Comparison of ENCODE assay signal across 9 mouse cellular contexts in the genomic region with DNA sequence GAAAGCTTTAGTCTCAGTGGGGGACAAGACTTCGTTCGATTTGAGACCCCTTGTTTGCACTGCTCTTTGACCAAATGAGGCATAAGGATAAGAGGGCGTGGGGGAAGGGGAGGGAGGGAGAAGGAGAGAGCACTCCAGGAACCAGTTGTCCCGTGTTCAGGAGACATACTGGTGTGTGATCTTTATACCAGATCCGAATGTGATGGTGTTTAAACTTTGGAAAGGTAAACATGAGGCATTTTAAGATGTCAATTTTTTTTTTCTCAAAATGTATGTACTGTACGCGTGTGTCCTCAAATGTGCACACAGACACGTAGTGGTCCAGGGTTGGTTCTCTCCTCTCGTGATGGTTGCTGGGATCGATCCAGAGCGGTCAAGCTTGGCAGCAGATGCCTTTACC. TPM values are rescaled to one million over a fixed set of nuclear protein-coding genes. Genes with fewer than 3 reads are reported as not detected.
DNase-seq lines count a peak whose midpoint lies in the region; ATAC-seq and TF ChIP-seq lines count a peak whose summit lies in the region.
"Had no signal": no experiment of that assay in that cellular context is flagged by ENCODE, and none has a peak within 500 bp of the region (broad histone marks: within the 10 kb centered on the region; RNA-seq: fewer than 3 reads in every experiment).

No protein-coding gene starts in this region.

- no peak overlapping the region for H3K9ac ChIP-seq in forebrain, postnatal 0 days
- peak overlapping the region; percentile 70 for H3K9ac ChIP-seq in liver, adult 2 months (ENCODE audit: low read depth, low read length)
- no peak overlapping the region for H3K9ac ChIP-seq in neural tube, embryonic 12.5 days

- no peaks in the 10 kb centered on the region for H3K36me3 ChIP-seq in forebrain, embryonic 10.5 days (replicated peaks)
- H3K36me3 ChIP-seq in forebrain, postnatal 0 days (ENCODE audit: insufficient read depth), result no peaks in the 10 kb centered on the region
- no peaks in the 10 kb centered on the region for H3K36me3 ChIP-seq in liver, adult 2 months (ENCODE audit: control insufficient read depth, insufficient read depth, low read length)
- no peaks in the 10 kb centered on the region for H3K36me3 ChIP-seq in limb, embryonic 10.5 days
- H3K36me3 ChIP-seq in neural tube, embryonic 12.5 days, result no peaks in the 10 kb centered on the region
- H3K36me3 ChIP-seq: midbrain, embryonic 12.5 days had no signal

- TF ChIP-seq POLR2A in liver, adult 2 months (IDR thresholded peaks at IDR 0.05; ENCODE audit: extremely low read depth, insufficient read depth, low read length), result no peak

- H3K79me2 ChIP-seq in liver, adult 2 months (ENCODE audit: control insufficient read depth, insufficient read depth, low read length), result peaks cover 12% of the 10 kb centered on the region; the same call in 1 of the 2 replicates

- peaks cover 74% of the 10 kb centered on the region for H3K27me3 ChIP-seq in forebrain, embryonic 10.5 days (ENCODE audit: poor library complexity, severe bottlenecking)
- no peaks in the 10 kb centered on the region for H3K27me3 ChIP-seq in forebrain, postnatal 0 days (ENCODE audit: insufficient read depth, low read length)
- H3K27me3 ChIP-seq in liver, adult 2 months (ENCODE audit: control insufficient read depth, insufficient read depth, low read length), result no peaks in the 10 kb centered on the region
- H3K27me3 ChIP-seq in limb, embryonic 10.5 days (ENCODE audit: low read depth, poor library complexity, severe bottlenecking), result peaks cover 28% of the 10 kb centered on the region
- H3K27me3 ChIP-seq in neural tube, embryonic 12.5 days (replicated peaks), result 0 out of 2 replicates have a peak, but pooled peaks cover 5% of the 10 kb centered on the region

- 0 out of 2 replicates have a peak overlapping the region, but pooled peaks have one; percentile 74 for H3K27ac ChIP-seq in forebrain, embryonic 10.5 days
- H3K27ac ChIP-seq in forebrain, postnatal 0 days (ENCODE audit: low read depth, low read length), result no peak overlapping the region
- H3K27ac ChIP-seq in liver, adult 2 months (replicated peaks; ENCODE audit: insufficient read depth, low read depth, low read length), result peak overlapping the region; percentile 89
- no peak overlapping the region for H3K27ac ChIP-seq in limb, embryonic 10.5 days
- H3K27ac ChIP-seq in neural tube, embryonic 12.5 days, result no peak overlapping the region
- H3K27ac ChIP-seq: midbrain, embryonic 12.5 days had no signal

- 61% methylated on average over 11 of the region's 11 CpGs for WGBS in forebrain, embryonic 10.5 days
- WGBS in forebrain, postnatal 0 days, result 72% methylated on average over 11 of the region's 11 CpGs
- WGBS in liver, adult 2 months, result 35% methylated on average over 11 of the region's 11 CpGs
- 67% methylated on average over 11 of the region's 11 CpGs for WGBS in limb, embryonic 10.5 days
- WGBS in neural tube, embryonic 12.5 days, result 67% methylated on average over 11 of the region's 11 CpGs

- no peaks in the 10 kb centered on the region for H3K9me3 ChIP-seq in forebrain, embryonic 10.5 days
- H3K9me3 ChIP-seq in forebrain, postnatal 0 days (ENCODE audit: low read length), result no peaks in the 10 kb centered on the region
- no peaks in the 10 kb centered on the region for H3K9me3 ChIP-seq in limb, embryonic 10.5 days (replicated peaks)
- no peaks in the 10 kb centered on the region for H3K9me3 ChIP-seq in neural tube, embryonic 12.5 days
- H3K9me3 ChIP-seq: midbrain, embryonic 12.5 days had no signal

- no peak for TF ChIP-seq CTCF in forebrain, postnatal 0 days (IDR thresholded peaks at IDR 0.05; ENCODE audit: low read depth)
- no peak for TF ChIP-seq CTCF in liver, adult 2 months (IDR thresholded peaks at IDR 0.05; ENCODE audit: low read depth, low read length)

- peak overlapping the region; percentile 59; the same call in 1 of the 2 replicates for H3K4me3 ChIP-seq in forebrain, embryonic 10.5 days
- H3K4me3 ChIP-seq in forebrain, postnatal 0 days (ENCODE audit: low read depth, low read length), result no peak overlapping the region
- H3K4me3 ChIP-seq in liver, adult 2 months (ENCODE audit: insufficient read depth, low read depth, low read length), result peak overlapping the region; percentile 20
- peak overlapping the region; percentile 63 for H3K4me3 ChIP-seq in limb, embryonic 10.5 days
- no peak overlapping the region for H3K4me3 ChIP-seq in neural tube, embryonic 12.5 days

- H3K4me2 ChIP-seq in forebrain, postnatal 0 days (ENCODE audit: low read depth), result no peak overlapping the region
- H3K4me2 ChIP-seq in neural tube, embryonic 12.5 days (replicated peaks), result peak overlapping the region; percentile 93; the same call in 1 of the 2 replicates

- DNase-seq in forebrain, embryonic 10.5 days (ENCODE audit: extremely low spot score, low spot score), result no peak
- DNase-seq in forebrain, postnatal 0 days, result no peak
- peak; percentile 64 for DNase-seq in liver, adult 2 months (ENCODE audit: extremely low read depth, low read depth, low spot score)
- DNase-seq in liver (no peak), MN1 (ENCODE audit: low spot score) (no peak)
- DNase-seq in limb, embryonic 10.5 days (ENCODE audit: low spot score), result no peak
- no peak for DNase-seq in right cerebral cortex, postnatal 36 days (ENCODE audit: low spot score in 2 of 2)

- H3K4me1 ChIP-seq in forebrain, embryonic 10.5 days, result peaks cover 42% of the 10 kb centered on the region
- no peaks in the 10 kb centered on the region for H3K4me1 ChIP-seq in forebrain, postnatal 0 days (ENCODE audit: insufficient read depth)
- peaks cover 31% of the 10 kb centered on the region for H3K4me1 ChIP-seq in liver, adult 2 months (ENCODE audit: control insufficient read depth, insufficient read depth, low read length)
- peaks cover 17% of the 10 kb centered on the region for H3K4me1 ChIP-seq in limb, embryonic 10.5 days
- peaks cover 14% of the 10 kb centered on the region for H3K4me1 ChIP-seq in neural tube, embryonic 12.5 days

- ATAC-seq in forebrain, postnatal 0 days, result no peak
- no peak for ATAC-seq in neural tube, embryonic 12.5 days (ENCODE audit: low FRiP score, low read depth)

RNA-seq across cellular contexts. Expression of a gene that starts 3.1 kb away (rescaled TPM):
- polyA plus RNA-seq in forebrain, embryonic 10.5 days (2016; fragmentation: Nextera tagmentation; extraction: Ambion mirVana), result 9.7 and 10.8 TPM in 2 replicates
- 5.7 and 8.2 TPM in 2 replicates for total RNA-seq in forebrain, postnatal 0 days (2014; rRNA removed)
- polyA plus RNA-seq in forebrain, postnatal 0 days (2015; fragmentation: Nextera tagmentation; extraction: Ambion mirVana), result 5.6 and 6.3 TPM in 2 replicates
- total RNA-seq in liver, adult 2 months (2014; rRNA removed), result 290 and 428 TPM in 2 replicates
- polyA plus RNA-seq in liver, adult 2 months (2012; rRNA removed), result 281 and 298 TPM in 2 replicates
- 5.4 and 5.5 TPM in 2 replicates for polyA plus RNA-seq in limb, embryonic 10.5 days (2016; fragmentation: Nextera tagmentation; extraction: Ambion mirVana)
- polyA plus RNA-seq in neural tube, embryonic 12.5 days (2016; fragmentation: Nextera tagmentation; extraction: Ambion mirVana), result 5.3 and 5.8 TPM in 2 replicates

Comparison
In these comparisons a context has a peak if more than half of its experiments do, and no peak if none do; other contexts are left out.
1. H3K27ac ChIP-seq: peak in forebrain, embryonic 10.5 days (single experiment) and liver, adult 2 months (single experiment); none in forebrain, postnatal 0 days (single experiment), limb, embryonic 10.5 days (single experiment) and neural tube, embryonic 12.5 days (single experiment).
2. H3K4me3 ChIP-seq: peak in forebrain, embryonic 10.5 days (single experiment), liver, adult 2 months (single experiment) and limb, embryonic 10.5 days (single experiment); none in forebrain, postnatal 0 days (single experiment) and neural tube, embryonic 12.5 days (single experiment).
3. RNA of a gene that starts 3.1 kb away (polyA plus RNA-seq): 281 to 298 TPM in liver, adult 2 months; 9.7 to 10.8 TPM in forebrain, embryonic 10.5 days, 5.6 to 6.3 TPM in forebrain, postnatal 0 days, 5.4 to 5.5 TPM in limb, embryonic 10.5 days and 5.3 to 5.8 TPM in neural tube, embryonic 12.5 days; every median in the first group is over 10 times any median in the second.